Mouse (Mus musculus) liver, embryonic 14.5 days (tissue): ENCODE measurements at regions not wholly inside any gene's neighbourhood (a gene's known extent, or its start where the extent isn't known, plus 50 kb on each side); places are given as distances from the start of the nearest gene placed in this dataset.

Experiments
- CTCF ChIP-seq: IDR thresholded peaks from 2 replicates; pipeline ENCODE4 v1.5.1; 2016; ENCODE audit warnings: antibody characterized with exemption, low read depth, control low read depth
- EP300 ChIP-seq: IDR thresholded peaks from 2 replicates; pipeline ENCODE4 v1.6.1; 2016; ENCODE audit warnings: antibody characterized with exemption, low read depth

GRCm38 (mm10) chr1:137488226-137488625 lies 528.0 kb upstream of the Nr5a2 start:
- TF ChIP-seq CTCF (no peak), EP300 (no peak)
